Mouse (Mus musculus): ENCODE data around the gene Hoxa9.

Hoxa9 gene

GRCm38 (mm10) chr6:52230516-52231165 lies at the start of gene Hoxa9:
Gene Hoxa9 (minus strand): TSS chr6:52231089.
- no peak for DNase-seq

DNA sequence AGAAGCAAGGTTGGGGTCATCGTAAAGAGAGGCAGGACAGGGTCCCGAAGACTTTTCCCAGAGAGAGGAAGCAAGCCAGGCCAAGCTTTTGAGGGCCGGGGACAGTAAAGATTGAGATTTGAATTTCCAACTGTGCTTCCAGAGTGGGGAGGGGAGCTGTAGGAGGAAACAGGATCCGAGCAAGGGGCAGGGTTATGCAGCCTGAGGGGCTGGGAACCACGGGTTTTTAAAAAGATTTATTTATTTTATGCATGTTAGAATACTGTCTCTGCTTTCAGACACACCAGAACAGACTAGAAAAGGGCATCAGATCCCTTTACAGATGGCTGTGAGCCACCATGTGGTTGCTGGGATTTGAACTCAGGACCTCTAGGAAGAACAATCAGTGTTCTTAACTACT lies 46.0 kb upstream of the Hoxa9 start:
- no peak for DNase-seq

- no peak for DNase-seq
Observed at GRCm38 (mm10) chr6:52276382-52276781, 45.5 kb upstream of the Hoxa9 start.

DNA sequence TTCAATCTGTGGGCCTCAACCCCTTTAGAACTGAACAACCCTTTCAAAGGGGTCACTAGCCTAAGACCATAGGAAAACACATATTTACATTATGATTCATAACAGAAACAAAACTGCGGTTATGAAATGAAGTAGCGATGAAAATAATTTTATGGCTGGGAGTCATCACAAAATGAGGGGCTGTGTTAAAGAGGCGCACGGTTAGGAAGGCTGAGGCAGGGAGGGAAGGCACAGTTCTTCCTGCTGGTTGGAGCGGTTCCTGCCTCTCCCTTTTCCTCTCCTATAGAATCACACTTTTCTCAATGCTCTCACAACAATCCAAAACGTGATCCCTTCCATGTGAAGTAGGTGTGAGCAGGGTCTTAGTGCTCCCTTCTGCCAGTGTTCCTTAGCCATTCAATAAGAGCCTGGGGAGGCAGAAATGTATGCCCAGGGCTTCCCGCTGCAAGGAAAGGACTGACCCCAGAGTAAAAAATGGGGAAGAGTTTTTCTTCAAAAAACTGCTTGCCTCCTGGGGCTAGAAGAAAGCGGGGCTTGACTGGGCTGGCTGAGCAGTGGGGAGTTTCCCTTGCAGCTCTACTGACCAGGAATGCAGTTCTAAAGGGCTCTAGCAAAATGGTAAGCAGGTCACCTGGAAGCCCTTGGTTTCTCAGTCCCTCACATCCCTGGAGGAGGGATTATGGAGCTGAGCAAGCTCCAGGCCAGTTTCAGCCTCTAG lies 44.8 kb upstream of the Hoxa9 start:
- DNase-seq: no peak

DNA sequence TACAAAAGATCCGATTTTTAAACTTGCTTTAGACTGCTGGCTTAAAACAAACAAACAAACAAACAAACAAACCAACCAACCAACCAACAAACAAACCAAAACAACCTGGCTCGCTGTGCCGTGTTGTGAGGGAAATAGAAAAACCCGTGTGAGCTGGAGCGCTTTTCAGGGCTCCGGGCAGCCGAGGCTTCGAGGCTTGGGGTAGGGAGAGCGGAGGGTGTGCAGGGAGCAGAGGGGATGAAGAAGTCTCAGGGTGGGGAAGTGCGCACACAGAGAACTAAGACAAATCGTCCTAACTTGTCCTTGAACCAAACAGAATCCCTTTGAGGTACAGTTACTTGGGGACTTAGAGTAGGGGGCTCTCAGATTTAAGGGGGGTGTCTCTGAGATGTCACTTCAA lies 43.7 kb upstream of the Hoxa9 start:
- no peak for DNase-seq

GRCm38 (mm10) chr6:52273656-52274280 lies 42.9 kb upstream of the Hoxa9 start:
- DNase-seq: peak; percentile 24

- DNase-seq: peak; percentile 48
Observed at GRCm38 (mm10) chr6:52272766-52273655, 42.1 kb upstream of the Hoxa9 start.

GRCm38 (mm10) chr6:52270494-52271480 lies 39.9 kb upstream of the Hoxa9 start:
- peak; percentile 78 for DNase-seq

GRCm38 (mm10) chr6:52268756-52269155 lies 37.9 kb upstream of the Hoxa9 start:
- DNase-seq: no peak

GRCm38 (mm10) chr6:52268341-52268740 lies 37.5 kb upstream of the Hoxa9 start:
- no peak for DNase-seq

GRCm38 (mm10) chr6:52267691-52268090 lies 36.8 kb upstream of the Hoxa9 start:
- no peak for DNase-seq

DNA sequence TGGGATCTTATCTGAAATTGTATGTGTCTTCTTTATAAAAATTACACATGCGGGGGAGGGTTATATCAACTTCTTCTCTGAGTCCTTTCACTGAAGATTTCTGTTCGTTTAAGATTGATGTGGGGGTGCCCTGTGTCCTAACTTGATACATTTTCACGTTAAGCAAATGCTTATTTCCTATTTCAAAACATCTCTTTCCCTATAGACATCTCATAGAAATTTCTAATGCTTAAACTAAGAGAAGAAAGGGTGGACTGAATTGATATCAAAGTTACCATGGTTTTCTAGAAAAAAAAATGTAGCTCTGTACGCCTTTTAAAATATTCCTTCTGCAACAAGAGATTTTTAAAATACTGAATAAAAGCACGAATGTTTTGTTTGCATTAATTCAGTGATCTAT lies 36.3 kb upstream of the Hoxa9 start:
- DNase-seq: no peak

DNA sequence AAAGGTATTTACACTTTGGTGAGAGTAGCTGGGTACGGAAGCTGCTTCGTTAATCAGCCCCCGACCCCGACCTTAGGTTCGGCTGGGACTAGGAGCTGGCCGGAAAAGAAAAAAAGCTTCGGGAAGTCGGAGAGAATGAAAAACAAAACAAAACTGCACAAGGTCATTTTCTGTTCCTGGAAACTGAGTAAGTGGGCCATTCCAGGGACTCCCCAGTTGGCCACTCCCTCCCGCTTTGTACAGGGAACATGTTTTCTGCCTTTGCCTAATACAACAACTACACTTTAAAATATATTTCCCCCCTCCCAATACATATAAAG lies 35.7 kb upstream of the Hoxa9 start:
- no peak for DNase-seq

DNA sequence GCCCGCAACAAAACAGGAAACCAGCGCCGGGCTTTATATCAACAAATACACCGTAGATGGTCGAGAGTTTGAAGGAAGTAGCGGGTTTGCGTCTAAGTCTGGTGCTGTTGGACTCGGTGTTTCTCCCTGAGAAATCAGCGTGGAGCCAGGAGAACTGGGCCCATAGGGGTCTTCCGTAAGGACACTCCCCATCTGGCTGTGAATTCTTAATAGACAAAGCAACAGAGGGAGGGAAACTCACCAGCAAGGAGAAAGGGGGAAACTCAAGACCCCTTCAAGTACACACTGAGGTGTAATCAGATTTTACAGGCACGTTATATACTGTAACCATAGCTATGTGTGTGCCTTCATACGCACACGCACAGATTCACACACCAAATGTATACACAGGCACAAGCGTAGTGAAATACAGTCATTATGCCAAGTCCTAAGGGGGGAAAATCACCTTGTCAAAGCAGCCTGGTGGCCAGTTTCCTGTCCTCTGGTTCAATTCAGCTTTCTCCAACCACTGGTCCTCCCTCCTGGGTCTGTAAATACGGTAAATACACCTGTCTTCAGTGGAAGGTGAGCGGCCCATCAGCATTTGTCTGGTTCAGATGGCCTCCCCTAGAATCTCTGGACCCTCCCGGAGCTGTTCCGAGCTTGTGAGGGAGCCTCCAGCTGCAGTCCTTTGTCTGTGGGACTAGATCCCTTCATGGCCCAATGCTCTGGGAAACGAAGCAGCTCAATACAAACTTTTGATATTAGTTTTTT lies 35.2 kb upstream of the Hoxa9 start:
- DNase-seq: peak; percentile 21

DNA sequence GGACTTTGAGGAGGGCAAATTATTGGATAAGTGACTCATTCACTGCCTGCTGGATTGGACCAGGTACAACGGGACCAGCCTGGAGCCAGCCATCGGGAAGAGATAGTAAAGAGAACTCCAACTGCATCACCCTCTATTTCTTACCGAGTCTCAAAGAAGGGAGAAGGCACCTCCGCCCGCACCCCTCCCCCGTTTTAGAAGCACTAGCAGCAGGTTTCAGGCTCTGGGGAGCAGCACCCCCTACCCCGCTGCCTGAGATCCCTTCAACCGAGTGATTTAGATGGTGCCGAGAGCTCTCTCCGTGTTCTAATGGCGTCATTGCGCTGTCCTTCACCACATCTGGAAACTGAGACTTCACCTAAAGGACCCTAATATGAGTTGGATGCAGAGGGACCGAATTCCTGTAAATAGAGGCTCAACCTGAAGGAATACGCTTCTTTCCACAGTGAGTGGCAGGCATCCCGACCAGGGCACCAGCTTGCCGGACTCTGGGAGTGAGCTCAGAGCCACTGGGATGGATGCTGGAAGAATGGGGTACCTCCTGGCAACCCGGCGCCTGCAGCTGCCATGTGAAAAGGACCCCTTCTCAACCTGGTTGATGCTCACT lies 34.5 kb upstream of the Hoxa9 start:
- DNase-seq: no peak

DNA sequence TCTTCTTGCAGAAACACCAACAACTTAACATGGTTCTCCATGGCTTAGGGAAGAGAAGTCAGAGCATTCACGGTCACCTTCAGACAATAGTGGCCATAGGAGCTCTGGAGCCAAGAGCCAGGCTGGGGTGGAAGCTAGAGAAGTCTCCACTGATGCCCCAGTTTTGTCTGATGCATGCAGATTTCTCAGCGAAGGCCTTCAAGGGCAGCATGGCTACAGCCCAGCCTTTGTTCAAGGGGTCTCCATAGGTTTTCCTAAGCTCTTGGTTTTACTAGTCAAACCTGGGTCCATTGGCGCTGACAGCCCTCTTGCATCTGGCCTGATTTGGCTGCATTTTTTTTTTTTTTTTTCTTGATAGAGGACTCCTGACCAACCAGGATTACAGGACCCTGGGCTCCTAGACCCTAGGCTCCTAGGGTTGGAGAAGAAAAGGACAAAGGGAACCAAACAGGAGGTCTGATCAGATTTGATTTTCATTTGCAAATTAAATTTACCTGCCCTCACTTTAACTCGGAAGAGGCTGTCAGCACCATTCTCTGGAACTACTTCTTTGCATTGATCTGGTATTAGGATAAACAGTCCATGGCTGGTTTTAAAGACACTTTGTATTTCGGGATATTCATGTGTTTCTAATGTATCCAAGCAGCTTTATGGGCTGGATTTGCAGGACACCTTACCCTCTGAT lies 33.4 kb upstream of the Hoxa9 start:
- no peak for DNase-seq

- DNase-seq: no peak
Observed at GRCm38 (mm10) chr6:52263321-52263585, 32.4 kb upstream of the Hoxa9 start.

- peak; percentile 36 for DNase-seq
Observed at GRCm38 (mm10) chr6:52262463-52263320, 31.8 kb upstream of the Hoxa9 start.

DNA sequence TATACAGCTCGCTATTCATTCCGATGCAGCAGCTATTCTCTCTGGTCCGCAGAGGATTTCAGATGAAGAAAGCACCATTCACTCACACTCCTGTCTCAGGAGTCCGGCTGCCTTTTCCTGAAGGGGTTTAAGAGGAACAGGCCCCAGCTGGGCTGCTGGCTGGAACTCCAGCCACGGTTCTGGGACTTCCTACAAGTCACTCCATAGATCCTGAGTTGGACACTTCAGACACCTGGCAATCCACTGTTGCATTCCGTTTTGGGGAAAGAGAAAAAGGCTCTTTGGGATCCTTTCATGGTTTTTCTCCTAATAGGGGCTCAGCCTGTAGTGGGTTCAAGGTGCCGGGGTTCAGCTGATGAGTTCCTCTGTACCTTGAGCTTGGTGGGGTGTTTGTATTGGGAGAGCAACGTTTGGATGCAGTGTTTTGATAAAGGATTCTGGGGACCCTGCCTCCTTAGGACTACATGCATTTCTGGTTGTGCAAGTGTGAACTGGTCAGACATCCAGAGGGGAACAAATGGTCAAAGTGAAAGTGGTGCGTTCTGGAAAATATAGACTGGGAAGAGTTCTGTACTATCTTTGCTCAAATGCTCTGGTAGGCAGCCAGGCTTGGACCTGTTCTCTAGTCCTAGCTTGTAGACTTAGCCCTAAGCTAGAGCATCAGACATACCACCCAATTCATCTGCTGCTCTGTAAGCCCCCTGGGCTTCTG lies 31.0 kb upstream of the Hoxa9 start:
- peak; percentile 11 for DNase-seq

All from retina, postnatal 1 day (tissue).